In genomic region chr9:59751066-59751581, GRCm38 (mm10) we compare ENCODE assay signal across 7 mouse cellular contexts. TPM values are rescaled to one million over a fixed set of nuclear protein-coding genes. Genes with fewer than 3 reads are reported as not detected.
DNase-seq lines count a peak whose midpoint lies in the region; ATAC-seq lines count a peak whose summit lies in the region.

No protein-coding gene starts in this region.

- H3K36me3 ChIP-seq in intestine, embryonic 14.5 days (ENCODE audit: control insufficient read depth, insufficient read depth, low read length), result no peaks in the 10 kb centered on the region
- no peaks in the 10 kb centered on the region for H3K36me3 ChIP-seq in limb, embryonic 12.5 days
- H3K36me3 ChIP-seq in midbrain, embryonic 13.5 days, result no peaks in the 10 kb centered on the region

- H3K9me3 ChIP-seq in intestine, embryonic 14.5 days (ENCODE audit: control insufficient read depth, low read length), result no peaks in the 10 kb centered on the region
- no peaks in the 10 kb centered on the region for H3K9me3 ChIP-seq in limb, embryonic 12.5 days
- H3K9me3 ChIP-seq in midbrain, embryonic 13.5 days, result no peaks in the 10 kb centered on the region

- no peaks in the 10 kb centered on the region for H3K27me3 ChIP-seq in intestine, embryonic 14.5 days (replicated peaks; ENCODE audit: control insufficient read depth, insufficient read depth, low read length)
- H3K27me3 ChIP-seq in limb, embryonic 12.5 days, result no peaks in the 10 kb centered on the region
- no peaks in the 10 kb centered on the region for H3K27me3 ChIP-seq in midbrain, embryonic 13.5 days

- H3K27ac ChIP-seq in intestine, embryonic 14.5 days (ENCODE audit: low read depth), result peak overlapping the region; percentile 93
- H3K27ac ChIP-seq in limb, embryonic 12.5 days, result peak overlapping the region; percentile 94
- H3K27ac ChIP-seq in midbrain, embryonic 13.5 days, result peak overlapping the region; percentile 92

- peak; percentile 69 for ATAC-seq in common myeloid progenitor, adult 5-6 weeks (replicated peaks; ENCODE audit: low read depth, poor library complexity, severe bottlenecking)
- peak; percentile 97 for ATAC-seq in intestine, embryonic 14.5 days (replicated peaks; ENCODE audit: low FRiP score, low TSS enrichment, low read depth)
- ATAC-seq in limb, embryonic 12.5 days (ENCODE audit: insufficient number of reproducible peaks, insufficient read depth, low FRiP score, low TSS enrichment, low read depth), result peak; percentile 90
- ATAC-seq in midbrain, embryonic 13.5 days, result peak; percentile 94

- H3K4me3 ChIP-seq in intestine, embryonic 14.5 days (ENCODE audit: low read depth, low read length), result peak overlapping the region; percentile 79
- peak overlapping the region; percentile 86 for H3K4me3 ChIP-seq in limb, embryonic 12.5 days (replicated peaks)
- H3K4me3 ChIP-seq in midbrain, embryonic 13.5 days (replicated peaks), result peak overlapping the region; percentile 77

- intact Hi-C loops in gastrocnemius, postnatal 36 days (cut with DNase I), result no loop called here

- H3K9ac ChIP-seq in intestine, embryonic 14.5 days (ENCODE audit: low read length), result peak overlapping the region; percentile 79
- H3K9ac ChIP-seq in limb, embryonic 12.5 days (replicated peaks), result peak overlapping the region; percentile 85
- peak overlapping the region; percentile 92 for H3K9ac ChIP-seq in midbrain, embryonic 13.5 days (replicated peaks)

- WGBS in intestine, embryonic 14.5 days, result under 1% methylated on average over 47 of the region's 49 CpGs
- WGBS in limb, embryonic 12.5 days, result 0% methylated on average over 37 of the region's 49 CpGs
- under 1% methylated on average over 47 of the region's 49 CpGs for WGBS in midbrain, embryonic 13.5 days

- H3K4me2 ChIP-seq in intestine, embryonic 14.5 days (ENCODE audit: low read length), result peak overlapping the region; percentile 81
- peak overlapping the region; percentile 71 for H3K4me2 ChIP-seq in limb, embryonic 12.5 days
- peak overlapping the region; percentile 69 for H3K4me2 ChIP-seq in midbrain, embryonic 13.5 days (replicated peaks)

- peaks cover 8% of the 10 kb centered on the region; the same call in 1 of the 2 replicates for H3K4me1 ChIP-seq in intestine, embryonic 14.5 days (replicated peaks; ENCODE audit: control insufficient read depth, insufficient read depth, low read length)
- peaks cover 7% of the 10 kb centered on the region for H3K4me1 ChIP-seq in limb, embryonic 12.5 days (replicated peaks)
- H3K4me1 ChIP-seq in midbrain, embryonic 13.5 days (replicated peaks), result peaks cover 18% of the 10 kb centered on the region

- DNase-seq in WW6 (ENCODE audit: low read depth, low spot score), result peak; percentile 45
- peak; percentile 83 to 94 for DNase-seq in gastrocnemius, postnatal 36 days
- peak; percentile 97 for DNase-seq in intestine, embryonic 14.5 days (ENCODE audit: low spot score)
- DNase-seq in spleen, postnatal 4 days (ENCODE audit: low spot score in 2 of 2), result peak; percentile 87 to 93

RNA-seq across cellular contexts. Expression of gene Myo9a, which starts 0.4 kb away (rescaled TPM):
- total RNA-seq in common myeloid progenitor, adult 5-6 weeks (2017), result 19.3 and 45.7 TPM in 2 replicates
- total RNA-seq in gastrocnemius, postnatal 36 days (2021), result 1 to 10 TPM; 7.4 to 8.3 TPM
- polyA plus RNA-seq in intestine, embryonic 14.5 days (2014; fragmentation: Nextera tagmentation; extraction: Ambion mirVana), result 16.0 and 16.7 TPM in 2 replicates
- 15.6 and 16.6 TPM in 2 replicates for polyA plus RNA-seq in limb, embryonic 12.5 days (2016; fragmentation: Nextera tagmentation; extraction: Ambion mirVana)
- 24.5 and 25.7 TPM in 2 replicates for polyA plus RNA-seq in midbrain, embryonic 13.5 days (2015; fragmentation: Nextera tagmentation; extraction: Ambion mirVana)

RNA-seq across cellular contexts. Expression of gene Senp8, which starts 0.6 kb away (rescaled TPM):
- total RNA-seq in common myeloid progenitor, adult 5-6 weeks (2017), result 4.3 and 7.4 TPM in 2 replicates
- total RNA-seq in gastrocnemius, postnatal 36 days (2021), result 1 to 10 TPM; 8.1 to 9.8 TPM
- 11.7 and 12.0 TPM in 2 replicates for polyA plus RNA-seq in intestine, embryonic 14.5 days (2014; fragmentation: Nextera tagmentation; extraction: Ambion mirVana)
- polyA plus RNA-seq in limb, embryonic 12.5 days (2016; fragmentation: Nextera tagmentation; extraction: Ambion mirVana), result 11.0 and 14.2 TPM in 2 replicates
- 14.4 and 16.3 TPM in 2 replicates for polyA plus RNA-seq in midbrain, embryonic 13.5 days (2015; fragmentation: Nextera tagmentation; extraction: Ambion mirVana)

Comparison
In these comparisons a context has a peak if more than half of its experiments do, and no peak if none do; other contexts are left out.
1. Peak in every context shown above with its lines: DNase-seq, ATAC-seq, H3K4me3 ChIP-seq and H3K27ac ChIP-seq.
2. DNase-seq: peak in every context shown above with its lines; median percentile 97 in intestine, embryonic 14.5 days; 90 in spleen, postnatal 4 days; 88 in gastrocnemius, postnatal 36 days; 45 in WW6.